Comparison of ENCODE assay signal across 1 mouse cellular context in the genomic region with DNA sequence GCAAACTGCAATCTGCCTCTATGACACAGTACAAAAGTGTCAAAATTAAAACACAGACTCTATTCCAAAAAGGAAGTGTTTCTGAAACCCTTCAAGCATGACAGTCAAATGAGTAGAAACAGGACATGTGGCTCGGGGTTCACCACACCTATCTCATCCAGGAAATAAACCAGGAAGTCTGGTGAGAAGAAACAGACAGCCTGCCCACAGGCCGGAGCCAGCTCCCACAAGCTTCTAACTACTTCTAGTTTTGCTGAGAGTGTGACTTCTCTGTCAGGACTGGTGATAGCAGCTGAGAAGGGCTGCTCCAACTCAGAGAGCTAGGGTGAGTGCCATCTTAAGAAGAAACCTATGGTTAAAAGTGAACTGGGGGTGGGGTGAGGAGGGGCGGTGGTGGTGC.
A peak's percentile ranks its signal among the peaks of the same experiment; 100 is the strongest.
TF ChIP-seq lines count a peak whose summit lies in the region.

No protein-coding gene starts in this region.

TF ChIP-seq in CH12.LX, 34 proteins besides CTCF, POLR2A, EP300 and RAD21 (continued from another document):
- TF ChIP-seq BHLHE40 (IDR thresholded peaks at IDR 0.05; ENCODE audit: low read depth, low read length), result peak; percentile 87
- no peak for TF ChIP-seq GABPA (IDR thresholded peaks at IDR 0.05; ENCODE audit: insufficient replicate concordance, low read depth, low read length)
- TF ChIP-seq PAX5 (IDR thresholded peaks at IDR 0.05; ENCODE audit: low read length), result no peak
- TF ChIP-seq ETS1 (conservative IDR thresholded peaks at IDR 0.05; ENCODE audit: low read depth, low read length), result peak; percentile 46
- TF ChIP-seq MXI1 (IDR thresholded peaks at IDR 0.05; ENCODE audit: low read depth, low read length), result 0 out of 2 replicates have a peak, but pooled peaks have one; percentile 37
